Mouse (Mus musculus) forebrain, embryonic 10.5 days (tissue): ENCODE results near the gene Rps19. TPM values are rescaled to one million over a fixed set of nuclear protein-coding genes. Genes with fewer than 3 reads are reported as not detected.
A peak's percentile ranks its signal among the peaks of the same experiment; 100 is the strongest.

Experiments used
- DNase-seq: peaks from one replicate; pipeline ENCODE4 v3.0.0-alpha.2; 2017; ENCODE audit warnings: low spot score; ENCODE audit errors: extremely low spot score
- H3K27ac ChIP-seq: fragments of 300-500 bp; sonication (generic); 2 replicates; pipeline ENCODE4 v1.5.1; 2016; ENCODE audit warnings: mild to moderate bottlenecking
- H3K27me3 ChIP-seq: fragments of 300-500 bp; sonication (generic); 2 replicates; pipeline ENCODE4 v1.6.1; 2016; ENCODE audit warnings: mild to moderate bottlenecking; ENCODE audit not compliant: poor library complexity, severe bottlenecking
- H3K36me3 ChIP-seq: fragments of 300-500 bp; sonication (generic); replicated peaks from 2 replicates; pipeline ENCODE4 v1.6.1; 2016; ENCODE audit warnings: mild to moderate bottlenecking, moderate library complexity
- H3K4me1 ChIP-seq: fragments of 300-500 bp; sonication (generic); 2 replicates; pipeline ENCODE4 v1.6.1; 2016
- H3K4me3 ChIP-seq: fragments of 300-500 bp; sonication (generic); 2 replicates; pipeline ENCODE4 v1.5.1; 2016; ENCODE audit warnings: mild to moderate bottlenecking, moderate library complexity
- H3K9me3 ChIP-seq: fragments of 300-500 bp; sonication (generic); 2 replicates; pipeline ENCODE4 v1.6.1; 2016; ENCODE audit warnings: mild to moderate bottlenecking, moderate library complexity
- WGBS: fragments of 180-500 bp; shearing (Covaris S2); methylation state at CpG from one replicate; pipeline ENCODE4 v1.1.7; 2016; 5-methylcytosine and 5-hydroxymethylcytosine counted together
- polyA plus RNA-seq: library from polyadenylated mRNA; unstranded; fragments of >200 nt; fragmentation: Nextera tagmentation; extraction: Ambion mirVana; gene quantifications from 2 replicates; pipeline ENCODE4 v1.2.1, GENCODE M21; 2016

The Rps19 gene
- polyA plus RNA-seq, 1 experiment from 2014 or later: 2,087 TPM

DNA sequence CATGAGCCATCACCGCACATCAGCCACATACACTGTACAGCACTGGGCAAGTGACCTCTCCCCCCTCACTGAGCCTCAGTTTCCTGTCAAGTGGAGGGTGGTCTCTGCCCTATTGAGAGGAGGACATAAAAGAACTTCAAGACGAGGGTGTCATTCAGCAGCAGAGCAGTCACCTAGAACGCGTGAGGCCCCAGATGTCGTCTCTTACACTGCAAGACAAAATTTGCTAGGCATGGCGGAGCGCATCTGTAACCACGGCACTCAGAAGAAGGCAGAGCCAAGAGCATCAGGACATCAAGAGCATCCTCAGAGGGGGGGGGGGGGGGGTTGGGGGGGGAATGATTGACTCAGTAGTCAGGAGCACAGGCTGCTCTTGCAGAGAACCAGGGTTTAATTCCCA is 12.1 kb downstream of the Rps19 start:
- Histone ChIP-seq H3K4me1 (no peaks in the 10 kb centered on the region), H3K9me3 (no peaks in the 10 kb centered on the region), H3K27me3 (no peaks in the 10 kb centered on the region), H3K4me3 (no peak overlapping the region), H3K27ac (no peak overlapping the region), H3K36me3 (peaks cover 8% of the 10 kb centered on the region)
- 84% methylated on average over 8 of the region's 8 CpGs for WGBS
- DNase-seq: no peak

GRCm38 (mm10) chr7:24897224-24897623 is 13.1 kb downstream of the Rps19 start, which contains the start of gene Cd79a:
Cd79a (plus strand) TSS chr7:24897381.
- H3K27me3 ChIP-seq: no peaks in the 10 kb centered on the region
- DNase-seq: no peak
- peaks cover 6% of the 10 kb centered on the region for H3K4me1 ChIP-seq
- WGBS: 80% methylated on average over 12 of the region's 12 CpGs
- H3K4me3 ChIP-seq: no peak within 1 kb of the TSS
- no peaks in the 10 kb centered on the region for H3K9me3 ChIP-seq
- peaks cover 5% of the 10 kb centered on the region; the same call in 1 of the 2 replicates for H3K36me3 ChIP-seq
- H3K27ac ChIP-seq: no peak within 1 kb of the TSS

DNA sequence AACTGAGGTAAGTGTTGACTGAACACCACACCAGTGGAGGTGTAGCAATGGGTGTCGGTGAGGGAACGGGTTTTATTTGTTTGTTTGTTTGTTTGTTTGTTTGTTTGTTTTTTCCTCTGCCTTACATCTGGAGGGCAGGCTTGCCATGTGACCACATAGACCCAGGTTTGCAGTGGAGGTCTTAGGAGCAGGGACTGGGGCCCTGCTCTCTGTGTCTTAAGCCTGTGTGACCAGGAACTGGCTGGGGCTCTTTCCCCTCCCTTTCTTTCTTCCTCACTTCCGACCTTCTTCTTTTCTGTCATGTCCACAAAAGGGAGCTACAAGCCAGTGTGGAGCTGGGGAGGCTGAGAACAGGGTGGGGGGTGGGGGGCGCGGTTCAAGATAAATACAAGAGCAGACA is 13.8 kb downstream of the Rps19 start:
- 71% methylated on average over 5 of the region's 5 CpGs for WGBS
- H3K9me3 ChIP-seq: no peaks in the 10 kb centered on the region
- H3K36me3 ChIP-seq: peaks cover 2% of the 10 kb centered on the region; the same call in 1 of the 2 replicates
- no peaks in the 10 kb centered on the region for H3K27me3 ChIP-seq
- H3K4me1 ChIP-seq: peaks cover 13% of the 10 kb centered on the region
- H3K27ac ChIP-seq: no peak overlapping the region
- DNase-seq: no peak
- H3K4me3 ChIP-seq: no peak overlapping the region

DNA sequence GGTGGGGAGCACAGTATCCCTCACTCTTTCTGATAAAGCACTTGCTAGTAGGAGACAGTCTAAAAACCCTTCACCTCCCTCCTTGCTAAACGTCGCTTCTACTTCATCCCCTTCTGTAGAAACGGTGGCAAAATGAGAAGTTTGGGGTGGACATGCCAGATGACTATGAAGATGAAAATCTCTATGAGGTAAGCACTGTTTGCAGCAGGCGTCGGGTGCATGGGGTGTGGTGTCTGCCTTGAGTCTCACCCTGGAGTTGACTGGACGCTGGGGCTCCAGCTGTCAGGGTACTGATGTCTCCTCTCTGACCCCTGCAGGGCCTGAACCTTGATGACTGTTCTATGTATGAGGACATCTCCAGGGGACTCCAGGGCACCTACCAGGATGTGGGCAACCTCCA is 16.9 kb downstream of the Rps19 start:
- Histone ChIP-seq H3K4me1 (peaks cover 41% of the 10 kb centered on the region), H3K27ac (no peak overlapping the region), H3K9me3 (no peaks in the 10 kb centered on the region), H3K4me3 (no peak overlapping the region), H3K27me3 (no peaks in the 10 kb centered on the region), H3K36me3 (no peaks in the 10 kb centered on the region)
- 84% methylated on average over 6 of the region's 6 CpGs for WGBS
- DNase-seq: no peak

DNA sequence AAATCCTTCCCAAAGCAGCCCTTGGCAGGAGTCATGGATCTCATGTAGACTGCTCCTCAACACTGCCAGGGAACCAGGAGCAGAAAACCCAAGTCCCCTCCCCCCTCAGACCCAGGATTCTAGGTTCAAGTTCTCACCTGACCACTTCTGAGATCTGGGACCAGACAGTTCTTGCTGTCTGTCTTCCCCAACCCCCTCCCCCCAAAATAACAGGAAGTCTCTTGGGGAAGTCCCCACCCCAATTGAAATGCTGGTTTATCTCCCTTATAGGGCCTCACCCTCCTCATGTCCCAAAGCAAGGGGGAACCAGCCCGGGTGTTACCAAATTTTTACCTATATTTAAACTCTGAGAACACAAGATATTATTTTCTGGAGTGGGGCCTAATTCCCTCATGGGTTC is 17.7 kb downstream of the Rps19 start:
- Histone ChIP-seq H3K4me3 (peak overlapping the region; percentile 75; the same call in 1 of the 2 replicates), H3K9me3 (no peaks in the 10 kb centered on the region), H3K36me3 (no peaks in the 10 kb centered on the region), H3K4me1 (peaks cover 48% of the 10 kb centered on the region), H3K27ac (peak overlapping the region; percentile 88; the same call in 1 of the 2 replicates), H3K27me3 (no peaks in the 10 kb centered on the region)
- 88% methylated on average over 1 of the region's 1 CpGs for WGBS
- no peak for DNase-seq

DNA sequence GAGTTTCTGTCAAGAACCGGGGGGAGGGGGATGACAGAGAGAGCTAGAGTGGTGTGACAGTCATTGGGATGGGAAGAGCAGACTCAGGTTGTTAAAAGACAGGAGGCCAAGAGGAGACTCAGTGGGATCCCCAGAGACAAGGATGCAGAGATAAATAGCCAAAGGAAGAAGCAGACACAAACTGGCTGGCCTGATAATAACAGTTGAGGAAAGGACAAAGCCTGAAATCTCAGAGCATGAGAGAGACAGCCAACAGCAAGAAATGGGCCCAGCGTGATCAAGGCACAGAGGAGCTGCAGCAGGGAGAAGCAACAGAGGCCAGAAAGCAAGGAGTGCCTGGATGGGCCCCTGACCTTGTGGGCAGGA is 18.1 kb downstream of the Rps19 start:
- Histone ChIP-seq H3K9me3 (no peaks in the 10 kb centered on the region), H3K27ac (peak overlapping the region; percentile 88), H3K36me3 (no peaks in the 10 kb centered on the region), H3K4me1 (peaks cover 52% of the 10 kb centered on the region), H3K4me3 (peak overlapping the region; percentile 75), H3K27me3 (no peaks in the 10 kb centered on the region)
- no peak for DNase-seq
- WGBS: 61% methylated on average over 2 of the region's 2 CpGs

- Histone ChIP-seq H3K27ac (peak within 1 kb of the TSS; percentile 88), H3K4me3 (peak within 1 kb of the TSS; percentile 75), H3K27me3 (no peaks in the 10 kb centered on the region), H3K4me1 (peaks cover 58% of the 10 kb centered on the region), H3K36me3 (peaks cover 5% of the 10 kb centered on the region; the same call in 1 of the 2 replicates), H3K9me3 (no peaks in the 10 kb centered on the region)
- peak; percentile 53 for DNase-seq
- WGBS: 6% methylated on average over 54 of the region's 68 CpGs
Measured at GRCm38 (mm10) chr7:24902630-24903443, 18.7 kb downstream of the Rps19 start, which contains the start of gene Arhgef1. Arhgef1 (plus strand) TSS chr7:24902912.

DNA sequence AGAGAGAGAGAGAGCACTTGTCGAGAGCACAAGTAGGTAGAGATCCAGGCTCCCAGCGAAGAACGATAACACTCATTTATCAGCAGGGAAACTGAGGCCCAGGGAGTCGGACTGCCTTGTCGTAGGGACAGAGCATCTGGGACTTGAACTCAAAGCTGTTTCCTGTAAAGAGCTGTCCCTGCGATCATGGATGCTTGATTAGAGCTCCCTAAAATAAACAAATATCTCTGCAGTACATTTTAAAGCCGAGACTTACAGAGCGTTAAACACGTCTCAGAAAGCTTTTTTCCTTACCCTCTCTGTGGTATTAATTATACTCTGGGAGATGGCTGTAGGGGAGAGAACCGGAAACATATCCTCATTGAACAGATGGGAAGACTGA is 19.3 kb downstream of the Rps19 start:
- DNase-seq: no peak
- H3K4me1 ChIP-seq: peaks cover 59% of the 10 kb centered on the region
- 43% methylated on average over 10 of the region's 10 CpGs for WGBS
- H3K9me3 ChIP-seq: no peaks in the 10 kb centered on the region
- H3K27ac ChIP-seq: peak overlapping the region; percentile 88
- H3K27me3 ChIP-seq: no peaks in the 10 kb centered on the region
- H3K4me3 ChIP-seq: peak overlapping the region; percentile 75
- peaks cover 11% of the 10 kb centered on the region for H3K36me3 ChIP-seq

- Histone ChIP-seq H3K36me3 (peaks cover 18% of the 10 kb centered on the region), H3K9me3 (no peaks in the 10 kb centered on the region), H3K4me3 (peak overlapping the region; percentile 75), H3K27me3 (no peaks in the 10 kb centered on the region), H3K4me1 (peaks cover 59% of the 10 kb centered on the region), H3K27ac (peak overlapping the region; percentile 85)
- WGBS: under 1% methylated on average over 30 of the region's 30 CpGs
- DNase-seq: peak; percentile 96
Measured at GRCm38 (mm10) chr7:24904070-24904483, 19.9 kb downstream of the Rps19 start.

DNA sequence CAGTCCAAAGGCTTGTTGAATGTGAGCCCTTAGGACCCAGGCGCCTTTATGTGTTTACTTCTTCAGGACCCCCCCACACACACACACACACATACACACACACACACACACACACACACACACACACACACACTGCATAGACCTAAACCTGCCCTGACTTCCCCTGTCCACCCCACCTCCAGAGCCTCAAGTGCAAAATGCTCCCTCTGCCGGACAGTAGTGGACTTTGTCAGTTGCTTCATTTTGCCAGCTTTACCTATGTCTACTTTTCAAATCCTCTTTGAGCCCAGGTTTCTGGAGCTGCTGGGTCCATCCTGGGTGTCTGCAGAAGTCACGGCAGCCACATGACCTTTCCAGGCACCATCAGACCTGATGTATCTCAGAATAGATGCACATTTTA is 20.8 kb downstream of the Rps19 start:
- 11% methylated on average over 3 of the region's 3 CpGs for WGBS
- Histone ChIP-seq H3K4me1 (peaks cover 59% of the 10 kb centered on the region), H3K27ac (peak overlapping the region; percentile 85), H3K27me3 (no peaks in the 10 kb centered on the region), H3K36me3 (peaks cover 24% of the 10 kb centered on the region), H3K9me3 (no peaks in the 10 kb centered on the region), H3K4me3 (peak overlapping the region; percentile 75)
- peak; percentile 69 for DNase-seq

- WGBS: 48% methylated on average over 6 of the region's 6 CpGs
- H3K4me1 ChIP-seq: peaks cover 59% of the 10 kb centered on the region
Measured at GRCm38 (mm10) chr7:24906551-24906950, 22.4 kb downstream of the Rps19 start.

DNA sequence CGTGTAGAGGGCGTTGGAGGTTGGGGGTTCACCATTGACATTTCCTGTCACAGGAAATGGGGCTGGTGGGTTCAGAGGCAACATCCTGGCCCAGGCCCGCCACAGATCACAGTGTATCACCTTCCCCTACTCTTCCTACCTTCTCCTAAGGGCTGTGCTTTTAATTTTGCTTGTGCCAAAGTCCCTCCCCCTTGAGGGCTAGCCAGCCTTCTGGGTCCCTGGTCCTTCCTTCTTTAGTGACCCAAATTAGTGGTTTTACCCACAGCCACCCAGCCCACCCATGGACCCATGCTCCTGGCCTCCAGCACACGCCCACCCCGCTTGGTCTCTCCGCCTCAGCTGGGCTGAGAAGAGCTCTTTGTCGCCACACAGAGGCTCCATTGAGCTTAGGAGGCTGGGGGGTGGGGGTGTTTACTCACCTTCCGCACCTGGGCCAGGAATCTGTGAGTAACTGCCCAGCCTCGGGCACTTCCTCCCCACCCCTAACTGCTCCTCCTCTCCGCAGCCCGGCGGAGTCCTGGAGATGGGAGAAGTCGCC is 23.1 kb downstream of the Rps19 start:
- Histone ChIP-seq H3K9me3 (no peaks in the 10 kb centered on the region), H3K36me3 (peaks cover 33% of the 10 kb centered on the region), H3K4me1 (peaks cover 52% of the 10 kb centered on the region), H3K27ac (peak overlapping the region; percentile 51), H3K4me3 (peak overlapping the region; percentile 12), H3K27me3 (no peaks in the 10 kb centered on the region)
- 24% methylated on average over 13 of the region's 13 CpGs for WGBS
- no peak for DNase-seq

More at GRCm38 (mm10) chr7:24906551-24906950, 22.4 kb downstream of the Rps19 start:
- Histone ChIP-seq H3K9me3 (no peaks in the 10 kb centered on the region), H3K27ac (peak overlapping the region; percentile 51; the same call in 1 of the 2 replicates), H3K4me3 (no peak overlapping the region), H3K36me3 (peaks cover 27% of the 10 kb centered on the region), H3K27me3 (no peaks in the 10 kb centered on the region)
- DNase-seq: no peak

- WGBS: 93% methylated on average over 14 of the region's 14 CpGs
- Histone ChIP-seq H3K4me3 (no peak overlapping the region), H3K27ac (no peak overlapping the region), H3K4me1 (peaks cover 4% of the 10 kb centered on the region), H3K9me3 (no peaks in the 10 kb centered on the region), H3K36me3 (peaks cover 58% of the 10 kb centered on the region), H3K27me3 (no peaks in the 10 kb centered on the region)
- no peak for DNase-seq
Measured at GRCm38 (mm10) chr7:24912480-24912879, 28.3 kb downstream of the Rps19 start.
